Mouse (Mus musculus) urinary bladder, postnatal 25 days (tissue): Measurements from ENCODE around the gene Prn.

Experiments
- DNase-seq: peaks from one replicate; pipeline ENCODE4 v3.0.0; 2022; ENCODE audit warnings: low spot score

Prn gene

GRCm38 (mm10) chr2:131996369-131996768, 86.6 kb downstream of the Prn start:
- no peak for DNase-seq

- no peak for DNase-seq
These were observed 87.6 kb downstream of the Prn start for GRCm38 (mm10) chr2:131997356-131997755.

DNA sequence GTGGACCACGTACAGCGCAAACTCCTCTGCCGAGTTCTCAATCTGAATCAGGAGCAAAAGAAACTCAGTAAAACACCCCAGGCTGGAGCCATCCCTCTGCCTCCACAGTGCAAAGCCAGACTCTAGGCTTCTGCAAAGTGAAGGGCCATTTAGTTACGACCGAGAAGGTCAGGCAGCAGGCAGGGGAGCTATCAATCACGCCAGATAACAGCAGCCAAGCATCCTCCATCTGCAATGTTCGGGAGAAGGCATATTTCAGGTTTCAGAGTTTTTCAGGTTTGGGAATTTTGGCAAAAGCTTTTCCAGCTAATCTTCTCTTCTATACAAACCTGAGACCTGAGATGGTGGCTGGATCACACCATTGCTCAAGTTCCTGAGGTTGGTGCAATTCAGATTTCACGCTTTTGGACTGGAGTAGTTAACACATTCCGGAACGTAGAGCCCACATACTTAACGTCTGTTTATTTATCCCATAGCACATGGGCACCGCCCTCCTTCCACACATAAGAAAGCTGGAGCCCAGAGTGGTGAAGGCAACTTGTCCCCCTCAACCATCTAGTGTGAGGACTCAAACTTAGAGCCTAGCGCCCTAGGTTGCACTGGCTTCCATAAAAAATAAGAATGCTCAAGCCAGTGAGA, 92.1 kb downstream of the Prn start:
- DNase-seq, result no peak

DNA sequence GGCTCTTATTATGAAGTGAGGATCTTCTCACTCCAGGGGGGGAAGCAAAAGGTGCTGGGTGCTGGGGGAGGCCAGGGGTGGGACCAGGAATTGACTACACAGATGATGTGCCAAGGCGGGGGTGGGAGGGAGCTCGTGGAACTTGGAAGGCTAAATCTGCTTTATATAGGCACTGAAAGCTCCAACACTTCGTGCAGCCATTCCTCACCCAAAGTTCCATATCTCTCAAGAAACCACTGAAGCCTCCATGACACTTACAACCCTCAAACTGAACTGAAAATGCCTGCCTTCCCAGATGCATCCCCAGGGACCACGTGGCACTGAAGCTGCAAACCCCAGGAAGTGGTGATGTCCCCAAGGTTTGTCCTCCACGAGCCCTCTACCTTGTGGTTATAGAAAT, 94.2 kb downstream of the Prn start:
- no peak for DNase-seq

- no peak for DNase-seq
These were observed 94.9 kb downstream of the Prn start for GRCm38 (mm10) chr2:132004495-132005136.

GRCm38 (mm10) chr2:132005445-132005844, 95.7 kb downstream of the Prn start:
- no peak for DNase-seq
